Mouse (Mus musculus): Measurements from ENCODE around the gene Mobp. TPM values are rescaled to one million over a fixed set of nuclear protein-coding genes. Genes with fewer than 3 reads are reported as not detected.

Gene Mobp
- 0.17 TPM for polyA plus RNA-seq (2017; shearing (Covaris generic))

GRCm38 (mm10) chr9:120149222-120149828 is at the start of gene Mobp:
Mobp (plus strand) TSS chr9:120149707.

GRCm38 (mm10) chr9:120110211-120111018 is 39.1 kb upstream of the Mobp start, which contains the start of gene Slc25a38:
Slc25a38 (plus strand) TSS chr9:120110374.

GRCm38 (mm10) chr9:120127538-120128251 is 21.8 kb upstream of the Mobp start, which contains the start of gene Rpsa:
Rpsa (plus strand) TSS chr9:120127689.

Other genes starting within 250 kb of the Mobp start
- 5.6 TPM for gene Gorasp1, start 212.1 kb upstream of the Mobp start, polyA plus RNA-seq (2017; shearing (Covaris generic))
- not detected for gene Ttc21a, start 212.1 kb upstream of the Mobp start, polyA plus RNA-seq (2017; shearing (Covaris generic))
- 168 TPM for gene Csrnp1, start 165.0 kb upstream of the Mobp start, polyA plus RNA-seq (2017; shearing (Covaris generic))
- not detected for gene Xirp1, start 126.1 kb upstream of the Mobp start, polyA plus RNA-seq (2017; shearing (Covaris generic))
- not detected for gene Cx3cr1, start 79.8 kb upstream of the Mobp start, polyA plus RNA-seq (2017; shearing (Covaris generic))
- gene Ccr8, start 57.6 kb upstream of the Mobp start, polyA plus RNA-seq (2017; shearing (Covaris generic)) = 15.3 TPM
- 83.0 TPM for gene Slc25a38, start 39.3 kb upstream of the Mobp start, polyA plus RNA-seq (2017; shearing (Covaris generic))
- 2,035 TPM for gene Rpsa, start 22.0 kb upstream of the Mobp start, polyA plus RNA-seq (2017; shearing (Covaris generic))
- not detected for gene Myrip, start 151.8 kb downstream of the Mobp start, polyA plus RNA-seq (2017; shearing (Covaris generic))